Mouse (Mus musculus) limb, embryonic 10.5 days (tissue): Measurements from ENCODE around the gene Abcb7. TPM values are rescaled to one million over a fixed set of nuclear protein-coding genes. Genes with fewer than 3 reads are reported as not detected.
"Not testable (repeated sequence)": the region's sequence is repeated elsewhere in the genome, so short reads cannot be mapped to it uniquely, and the experiment has no call there.

Experiments used
- DNase-seq: peaks from one replicate; pipeline ENCODE4 v3.0.0-alpha.2; 2017; ENCODE audit warnings: low spot score
- H3K27ac ChIP-seq: fragments of 300-500 bp; sonication (generic); 2 replicates; pipeline ENCODE4 v1.5.1; 2016; ENCODE audit warnings: mild to moderate bottlenecking
- H3K27me3 ChIP-seq: fragments of 300-500 bp; sonication (generic); 2 replicates; pipeline ENCODE4 v1.6.1; 2016; ENCODE audit warnings: low read depth, mild to moderate bottlenecking; ENCODE audit not compliant: poor library complexity, severe bottlenecking
- H3K36me3 ChIP-seq: fragments of 300-500 bp; sonication (generic); 2 replicates; pipeline ENCODE4 v1.6.1; 2016; ENCODE audit warnings: mild to moderate bottlenecking, moderate library complexity
- H3K4me1 ChIP-seq: fragments of 300-500 bp; sonication (generic); 2 replicates; pipeline ENCODE4 v1.6.1; 2016
- H3K4me3 ChIP-seq: fragments of 300-500 bp; sonication (generic); 2 replicates; pipeline ENCODE4 v1.5.1; 2016; ENCODE audit warnings: mild to moderate bottlenecking, moderate library complexity
- H3K9me3 ChIP-seq: fragments of 300-500 bp; sonication (generic); replicated peaks from 2 replicates; pipeline ENCODE4 v1.6.1; 2016; ENCODE audit warnings: mild to moderate bottlenecking
- WGBS: fragments of 180-500 bp; shearing (Covaris S2); methylation state at CpG from one replicate; pipeline ENCODE4 v1.1.7; 2016; 5-methylcytosine and 5-hydroxymethylcytosine counted together
- polyA plus RNA-seq: library from polyadenylated mRNA; unstranded; fragments of >200 nt; fragmentation: Nextera tagmentation; extraction: Ambion mirVana; gene quantifications from 2 replicates; pipeline ENCODE4 v1.2.1, GENCODE M21; 2016

Abcb7 gene
- polyA plus RNA-seq: 8.2 and 9.2 TPM in 2 replicates

DNA sequence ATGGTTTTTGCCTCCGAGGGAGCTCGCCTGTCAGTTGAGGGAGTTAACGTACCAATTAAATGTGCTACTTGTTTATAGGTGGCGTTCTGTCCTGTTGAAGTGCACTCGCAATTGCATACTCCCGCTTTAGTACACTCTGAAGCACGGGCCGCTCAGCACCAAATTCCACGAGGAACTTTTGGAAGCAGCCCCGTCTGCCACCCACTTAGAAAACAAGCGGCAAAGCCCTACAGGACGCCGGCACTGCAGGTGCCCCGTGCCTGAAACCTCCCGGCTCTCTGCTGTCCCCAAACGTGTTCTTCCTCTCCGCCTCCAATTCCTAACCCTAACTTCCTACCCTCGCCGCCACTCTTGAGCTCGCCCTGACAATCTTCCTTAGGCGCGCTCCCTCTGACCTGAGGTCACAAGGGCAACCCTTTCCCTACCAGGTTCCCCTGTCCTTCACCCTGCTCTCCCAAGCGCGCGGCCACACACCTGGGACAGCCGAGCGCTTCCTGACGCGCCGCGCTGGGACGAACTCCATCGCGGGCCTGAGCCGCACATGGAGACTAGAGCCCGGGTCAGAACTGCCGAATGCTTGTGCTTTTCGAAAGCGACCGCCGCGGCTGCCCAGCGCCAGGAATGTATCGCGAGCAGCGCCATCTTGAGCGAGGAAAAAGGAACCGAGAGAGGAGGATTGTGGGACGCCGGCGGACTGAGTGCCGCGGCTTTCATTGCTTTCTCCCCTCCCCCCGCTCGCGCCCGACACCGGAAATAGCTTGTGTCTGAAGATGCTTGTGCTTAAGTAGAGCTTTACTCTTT is at the start of gene Abcb7:
Gene Abcb7, minus strand, starts transcription at position 674 of the 801 bp plus-strand sequence.
- no peaks in the 10 kb centered on the region for H3K4me1 ChIP-seq
- DNase-seq: peak; percentile 75
- H3K27ac ChIP-seq: peak within 1 kb of the TSS; percentile 94
- peaks cover 82% of the 10 kb centered on the region for H3K27me3 ChIP-seq
- H3K4me3 ChIP-seq: peak within 1 kb of the TSS; percentile 66
- WGBS: 11% methylated on average over 58 of the region's 58 CpGs
- no peaks in the 10 kb centered on the region for H3K9me3 ChIP-seq
- H3K36me3 ChIP-seq: no peaks in the 10 kb centered on the region

DNA sequence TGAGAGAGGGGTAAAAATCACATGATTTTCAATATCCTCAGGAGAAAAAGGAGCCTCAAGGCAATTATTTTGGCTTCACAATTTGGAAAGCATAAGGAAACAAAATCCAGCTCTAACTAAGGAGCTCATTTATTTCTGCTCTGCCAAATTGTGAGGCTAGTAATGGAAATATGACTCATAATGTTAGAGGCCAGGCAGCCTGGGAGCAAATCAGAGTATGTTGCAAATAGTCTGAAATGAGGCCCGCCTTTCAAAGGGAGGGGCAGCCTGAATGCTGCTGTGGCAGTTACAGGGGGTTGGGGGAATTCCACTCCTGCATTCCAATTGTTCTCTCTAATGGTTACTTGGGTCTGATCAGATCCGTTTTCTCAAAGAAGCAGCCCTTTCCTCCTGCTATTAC is 48.1 kb upstream of the Abcb7 start:
- Histone ChIP-seq H3K36me3 (no peaks in the 10 kb centered on the region), H3K4me1 (no peaks in the 10 kb centered on the region), H3K4me3 (no peak overlapping the region), H3K27ac (no peak overlapping the region), H3K9me3 (no peaks in the 10 kb centered on the region), H3K27me3 (peaks cover 31% of the 10 kb centered on the region)
- DNase-seq: no peak
- WGBS: 48% methylated on average over 2 of the region's 2 CpGs

DNA sequence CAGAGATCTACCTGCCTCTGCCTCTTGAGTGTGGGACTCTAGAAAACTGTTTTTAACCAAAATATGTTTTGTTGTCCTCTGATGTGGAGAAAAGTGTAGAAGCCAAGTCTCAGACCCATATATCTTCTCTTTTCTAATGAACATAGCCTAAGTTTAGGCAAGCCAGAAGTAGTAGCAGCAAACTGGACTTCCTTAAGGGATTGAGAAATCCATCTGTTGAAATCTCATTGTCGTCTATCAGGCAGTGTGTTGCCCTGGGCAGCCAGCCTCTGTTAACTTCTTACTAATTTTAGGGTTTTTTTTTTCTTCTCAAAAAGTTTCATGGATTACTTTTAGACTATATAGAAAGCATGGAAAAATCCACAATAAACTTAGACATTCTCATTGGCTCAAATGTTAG is 38.8 kb upstream of the Abcb7 start:
- WGBS: 79% methylated on average over 1 of the region's 1 CpGs
- no peak overlapping the region for H3K4me3 ChIP-seq
- H3K4me1 ChIP-seq: no peaks in the 10 kb centered on the region
- H3K27ac ChIP-seq: no peak overlapping the region
- no peaks in the 10 kb centered on the region for H3K9me3 ChIP-seq
- no peaks in the 10 kb centered on the region for H3K36me3 ChIP-seq
- DNase-seq: no peak
- H3K27me3 ChIP-seq: peaks cover 82% of the 10 kb centered on the region

- Histone ChIP-seq H3K27ac (no peak overlapping the region), H3K4me3 (no peak overlapping the region), H3K36me3 (no peaks in the 10 kb centered on the region), H3K27me3 (peaks cover 75% of the 10 kb centered on the region), H3K9me3 (no peaks in the 10 kb centered on the region), H3K4me1 (no peaks in the 10 kb centered on the region)
- no peak for DNase-seq
- 64% methylated on average over 1 of the region's 1 CpGs for WGBS
Observed at GRCm38 (mm10) chrX:104433456-104433855, 19.8 kb upstream of the Abcb7 start.

- WGBS: 87% methylated on average over 3 of the region's 3 CpGs
- Histone ChIP-seq H3K9me3 (no peaks in the 10 kb centered on the region), H3K4me1 (no peaks in the 10 kb centered on the region), H3K4me3 (no peak overlapping the region), H3K36me3 (no peaks in the 10 kb centered on the region), H3K27me3 (peaks cover 63% of the 10 kb centered on the region), H3K27ac (no peak overlapping the region)
- DNase-seq: no peak
Observed at GRCm38 (mm10) chrX:104428108-104428507, 14.5 kb upstream of the Abcb7 start.

DNA sequence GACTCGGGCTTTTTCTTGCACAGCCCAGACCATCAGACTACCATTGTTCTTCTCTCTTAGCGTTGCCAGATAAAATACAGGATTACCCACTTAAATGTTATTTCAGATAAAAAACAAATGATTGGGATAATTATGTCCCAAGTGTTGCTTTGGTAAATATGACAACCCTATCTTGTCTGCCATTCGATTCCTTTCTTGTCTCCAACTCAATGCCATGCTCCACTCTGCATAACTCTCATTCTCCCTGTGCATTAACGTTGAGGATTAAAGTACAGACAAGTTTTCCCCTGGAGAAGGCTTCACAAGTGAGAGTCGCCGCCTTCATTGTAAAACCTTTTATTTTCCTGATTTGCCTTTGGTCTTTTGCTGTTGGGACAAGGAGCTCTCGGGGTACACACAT is 339 bp upstream of the Abcb7 start:
- DNase-seq: no peak
- Histone ChIP-seq H3K36me3 (no peaks in the 10 kb centered on the region), H3K27ac (peak overlapping the region; percentile 94), H3K4me3 (peak overlapping the region; percentile 66), H3K4me1 (no peaks in the 10 kb centered on the region), H3K27me3 (peaks cover 83% of the 10 kb centered on the region), H3K9me3 (no peaks in the 10 kb centered on the region)
- WGBS: 52% methylated on average over 7 of the region's 7 CpGs

DNA sequence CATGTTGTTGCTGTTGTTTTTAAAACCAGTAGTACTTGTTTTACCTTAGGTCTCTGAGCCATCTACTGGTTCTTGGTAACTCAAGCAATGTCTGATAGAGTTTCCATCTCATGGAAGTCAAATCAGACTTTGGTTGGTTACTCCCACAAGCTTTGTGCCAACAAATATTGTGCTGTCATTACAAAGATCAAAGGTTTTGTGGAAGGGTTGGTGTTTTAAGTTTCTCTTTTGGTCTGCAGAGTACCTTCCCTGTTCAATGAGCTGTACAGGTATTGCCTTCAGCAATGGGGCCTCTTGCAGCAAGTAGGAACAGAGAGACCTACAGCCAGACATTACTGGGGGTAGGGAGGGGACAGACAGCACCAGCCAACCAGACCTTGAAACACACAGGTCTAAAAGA is 5.5 kb downstream of the Abcb7 start:
- H3K4me3 ChIP-seq: no peak overlapping the region
- H3K9me3 ChIP-seq: no peaks in the 10 kb centered on the region
- no peak overlapping the region for H3K27ac ChIP-seq
- H3K4me1 ChIP-seq: no peaks in the 10 kb centered on the region
- no peak for DNase-seq
- peaks cover 65% of the 10 kb centered on the region for H3K27me3 ChIP-seq
- H3K36me3 ChIP-seq: no peaks in the 10 kb centered on the region

DNA sequence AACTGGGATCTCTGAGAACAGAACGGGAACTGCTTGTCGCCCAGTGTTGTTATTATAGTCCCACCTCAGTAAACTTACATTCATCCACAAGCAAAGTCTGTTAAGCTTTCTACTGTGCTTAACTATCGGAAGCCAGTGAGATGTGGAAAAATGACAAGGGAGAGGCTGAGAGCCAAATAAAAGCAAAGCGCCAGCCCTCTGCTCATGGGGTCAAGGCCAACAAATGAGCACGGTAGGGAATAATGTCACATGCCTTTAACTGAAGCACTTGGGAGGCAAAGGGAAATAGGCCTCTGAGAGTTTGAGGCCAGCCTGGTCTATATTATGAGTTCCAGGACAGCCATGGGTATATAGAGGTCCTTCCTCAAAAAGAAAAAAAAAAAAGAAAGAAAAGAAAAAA is 11.2 kb downstream of the Abcb7 start:
- no peaks in the 10 kb centered on the region for H3K9me3 ChIP-seq
- H3K27me3 ChIP-seq: peaks cover 81% of the 10 kb centered on the region
- no peak overlapping the region for H3K4me3 ChIP-seq
- H3K4me1 ChIP-seq: no peaks in the 10 kb centered on the region
- WGBS: 84% methylated on average over 5 of the region's 5 CpGs
- no peak overlapping the region for H3K27ac ChIP-seq
- DNase-seq: no peak
- no peaks in the 10 kb centered on the region for H3K36me3 ChIP-seq

DNA sequence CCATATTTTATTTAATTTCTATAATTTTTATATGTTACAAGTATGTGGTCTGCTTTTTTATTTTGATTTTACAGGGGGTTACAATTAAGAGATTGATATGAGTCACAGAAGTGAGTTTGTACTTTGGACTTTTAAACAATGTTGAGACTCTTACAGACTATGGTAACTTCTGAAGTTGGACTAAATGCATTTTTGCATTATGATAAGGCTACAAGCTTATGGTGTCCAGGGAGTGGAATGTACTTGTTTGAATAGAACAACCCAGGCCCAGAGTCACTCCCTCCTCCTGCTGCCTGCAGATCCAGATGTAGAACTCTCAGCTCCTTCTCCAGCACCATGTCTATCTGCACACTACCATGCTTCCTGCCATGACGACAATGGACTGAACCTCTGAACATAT is 12.5 kb downstream of the Abcb7 start:
- no peak overlapping the region for H3K4me3 ChIP-seq
- no peaks in the 10 kb centered on the region for H3K36me3 ChIP-seq
- WGBS: 81% methylated on average over 1 of the region's 1 CpGs
- no peak overlapping the region for H3K27ac ChIP-seq
- peaks cover 83% of the 10 kb centered on the region for H3K27me3 ChIP-seq
- DNase-seq: no peak
- no peaks in the 10 kb centered on the region for H3K4me1 ChIP-seq
- no peaks in the 10 kb centered on the region for H3K9me3 ChIP-seq

DNA sequence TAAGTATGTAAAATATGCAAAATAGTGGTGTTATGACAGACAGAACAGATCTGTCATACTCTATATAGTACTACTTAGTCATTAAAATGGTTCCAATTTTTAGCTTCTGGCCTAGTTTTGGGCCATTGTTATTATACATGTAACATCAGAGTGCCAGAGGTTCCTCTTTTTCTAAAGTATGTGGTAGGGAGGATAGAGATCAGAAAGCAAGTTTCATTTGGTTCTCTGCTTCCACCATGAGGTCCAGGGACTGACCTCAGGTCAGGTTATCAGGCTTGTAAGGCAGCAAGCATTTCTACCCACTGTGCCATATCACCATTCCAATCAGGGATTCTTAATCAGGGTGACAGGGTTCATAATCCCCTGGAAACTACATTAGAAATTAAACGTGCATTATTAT is 16.1 kb downstream of the Abcb7 start:
- H3K27ac ChIP-seq: no peak overlapping the region
- H3K27me3 ChIP-seq: peaks cover 79% of the 10 kb centered on the region
- no peaks in the 10 kb centered on the region for H3K4me1 ChIP-seq
- 70% methylated on average over 1 of the region's 1 CpGs for WGBS
- H3K4me3 ChIP-seq: no peak overlapping the region
- no peaks in the 10 kb centered on the region for H3K9me3 ChIP-seq
- DNase-seq: no peak
- H3K36me3 ChIP-seq: no peaks in the 10 kb centered on the region

GRCm38 (mm10) chrX:104359686-104360085 is 54.0 kb downstream of the Abcb7 start:
- Histone ChIP-seq H3K27me3 (peaks cover 67% of the 10 kb centered on the region), H3K9me3 (no peaks in the 10 kb centered on the region), H3K36me3 (no peaks in the 10 kb centered on the region), H3K4me1 (no peaks in the 10 kb centered on the region), H3K27ac (no peak overlapping the region), H3K4me3 (no peak overlapping the region)
- DNase-seq: no peak

- no peak for DNase-seq
- H3K9me3 ChIP-seq: no peaks in the 10 kb centered on the region
- no peak overlapping the region for H3K27ac ChIP-seq
- H3K4me3 ChIP-seq: no peak overlapping the region
- H3K36me3 ChIP-seq: no peaks in the 10 kb centered on the region
- H3K27me3 ChIP-seq: peaks cover 61% of the 10 kb centered on the region
- no peaks in the 10 kb centered on the region for H3K4me1 ChIP-seq
- 92% methylated on average over 1 of the region's 1 CpGs for WGBS
Observed at GRCm38 (mm10) chrX:104355842-104356241, 57.8 kb downstream of the Abcb7 start.

- not testable (repeated sequence) for H3K4me3 ChIP-seq, H3K27ac ChIP-seq, H3K4me1 ChIP-seq, H3K9me3 ChIP-seq, DNase-seq, H3K36me3 ChIP-seq
- peaks cover 13% of the 10 kb centered on the region; the same call in 1 of the 2 replicates for H3K27me3 ChIP-seq
- 88% methylated on average over 27 of the region's 31 CpGs for WGBS
Observed at GRCm38 (mm10) chrX:104348146-104348545, 65.5 kb downstream of the Abcb7 start.

DNA sequence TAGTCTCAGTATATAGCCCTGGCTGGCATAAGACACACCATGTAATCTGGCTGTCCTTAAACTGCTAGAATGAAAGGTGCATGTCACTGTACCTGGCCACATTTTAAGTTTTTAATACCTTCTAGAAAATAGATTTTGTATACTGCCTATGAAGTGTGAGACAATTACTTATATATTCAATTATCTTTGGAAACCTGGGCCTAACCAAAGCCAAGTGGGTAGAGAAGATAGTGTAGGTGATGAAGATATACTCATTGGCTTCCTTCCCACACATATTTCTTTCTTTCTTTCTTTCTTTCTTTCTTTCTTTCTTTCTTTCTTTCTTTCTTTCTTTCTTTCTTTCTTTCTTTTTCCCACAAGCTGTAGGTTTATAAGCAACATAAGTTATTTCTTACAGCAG is 121.9 kb downstream of the Abcb7 start:
- Histone ChIP-seq H3K4me3 (no peak overlapping the region), H3K4me1 (no peaks in the 10 kb centered on the region), H3K36me3 (no peaks in the 10 kb centered on the region), H3K27ac (no peak overlapping the region), H3K9me3 (no peaks in the 10 kb centered on the region), H3K27me3 (peaks cover 16% of the 10 kb centered on the region)
- no peak for DNase-seq
